Mouse (Mus musculus) urinary bladder, adult 2 months (tissue): ENCODE measurements around the gene Nmnat2. TPM values are rescaled to one million over a fixed set of nuclear protein-coding genes. Genes with fewer than 3 reads are reported as not detected.

ENCODE experiments used
- DNase-seq: peaks from one replicate; pipeline ENCODE4 v3.0.0; 2022; ENCODE audit warnings: low spot score
- polyA plus RNA-seq: library from polyadenylated mRNA; depleted of rRNA; stranded (reverse); fragments of >200 nt; gene quantifications from 2 replicates; pipeline ENCODE4 v1.2.3, GENCODE M21; 2012

Nmnat2 gene
- polyA plus RNA-seq, 1 experiment = 2.2 TPM

- no peak for DNase-seq
Observed at GRCm38 (mm10) chr1:153019623-153020022, 64.8 kb downstream of the Nmnat2 start.

DNA sequence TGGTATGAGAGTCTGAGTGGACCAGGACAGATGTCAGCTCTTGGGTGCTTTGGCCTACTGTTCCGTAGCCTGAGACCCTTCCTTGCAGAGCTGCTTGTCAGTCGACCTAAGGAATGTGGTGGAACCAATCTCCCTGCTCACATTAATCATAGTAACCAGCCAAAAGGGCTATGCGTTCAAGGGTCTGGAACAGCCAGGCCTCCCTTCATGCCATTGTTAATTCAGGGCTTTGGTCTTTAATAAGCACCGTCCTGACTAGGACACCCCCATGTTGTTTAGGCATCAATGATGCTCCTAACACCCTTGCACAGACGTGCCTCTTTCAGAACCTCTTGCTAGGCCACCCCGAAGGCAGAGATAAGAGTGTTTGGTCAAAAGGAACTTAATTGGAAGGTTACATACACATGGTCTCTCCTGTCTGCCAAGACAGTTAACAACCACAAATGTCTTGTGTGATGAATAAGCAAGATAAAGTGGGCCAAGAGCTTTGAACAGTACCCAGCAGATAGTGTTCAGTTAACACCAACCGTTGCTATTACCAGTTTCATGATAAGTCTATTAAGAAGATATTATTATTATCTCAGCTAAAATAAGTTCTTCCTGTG lies 66.3 kb downstream of the Nmnat2 start:
- DNase-seq = no peak

- DNase-seq = no peak
Observed at GRCm38 (mm10) chr1:153023018-153023417, 68.2 kb downstream of the Nmnat2 start.

DNA sequence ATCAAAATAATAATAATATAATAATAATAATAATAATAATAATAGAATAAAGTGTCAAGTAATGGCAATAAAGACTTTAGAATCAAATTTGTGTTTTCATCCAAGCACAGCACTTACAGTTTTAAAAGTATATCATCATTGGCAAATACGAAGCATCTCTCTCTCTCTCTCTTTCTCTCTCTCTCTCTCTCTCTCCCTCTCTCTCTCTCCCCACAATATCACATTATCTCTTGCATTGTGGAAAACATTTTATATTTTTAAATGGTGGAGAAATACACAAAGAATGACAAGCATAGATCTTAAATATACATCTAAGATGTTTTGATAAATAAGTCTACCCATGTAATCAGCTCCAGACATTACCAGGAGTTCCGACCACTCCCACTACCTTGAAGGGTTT lies 69.1 kb downstream of the Nmnat2 start:
- DNase-seq = no peak

- DNase-seq = no peak
Observed at GRCm38 (mm10) chr1:153024453-153024852, 69.7 kb downstream of the Nmnat2 start.

GRCm38 (mm10) chr1:153031345-153031744 lies 76.6 kb downstream of the Nmnat2 start:
- DNase-seq = no peak

DNA sequence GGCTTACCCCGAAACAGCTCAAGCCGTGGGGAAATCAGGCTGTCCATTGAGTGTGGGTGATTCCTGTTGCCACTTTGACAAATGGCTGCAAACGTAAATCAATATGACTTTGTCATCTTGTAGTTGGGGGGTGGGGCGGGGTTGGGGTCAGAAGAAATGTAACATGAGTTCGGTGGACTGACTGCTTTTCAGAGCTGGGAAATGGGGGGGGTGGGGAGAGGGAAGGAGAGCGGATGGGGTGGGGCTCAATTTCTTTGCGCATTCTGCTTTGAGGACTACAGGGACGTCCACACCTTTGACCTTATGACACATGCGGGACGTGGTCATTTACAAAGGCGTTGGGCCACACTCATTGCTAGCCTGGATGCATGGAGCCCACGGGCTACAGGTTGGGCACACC lies 77.2 kb downstream of the Nmnat2 start:
- no peak for DNase-seq

- DNase-seq = no peak
Observed at GRCm38 (mm10) chr1:153033145-153033908, 78.5 kb downstream of the Nmnat2 start.

DNA sequence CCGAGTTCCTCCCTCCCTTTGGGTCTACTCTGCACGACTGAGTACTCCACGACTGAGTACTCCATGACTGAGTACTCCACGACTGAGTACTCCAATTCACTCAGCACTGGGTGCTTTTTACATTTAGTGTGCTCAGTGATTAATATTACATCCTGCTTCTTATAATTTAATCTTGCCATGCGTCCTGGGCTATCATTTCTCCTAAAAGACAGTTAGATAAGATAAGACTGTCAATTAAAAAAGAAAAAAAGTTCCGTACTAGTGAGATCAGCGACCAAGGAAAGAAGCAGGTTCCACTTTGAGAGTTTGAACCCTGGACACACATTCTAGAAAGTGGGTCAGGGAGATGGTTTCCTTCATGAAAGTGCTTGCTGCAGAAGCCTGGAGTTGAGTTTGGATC lies 79.3 kb downstream of the Nmnat2 start:
- DNase-seq = no peak

DNA sequence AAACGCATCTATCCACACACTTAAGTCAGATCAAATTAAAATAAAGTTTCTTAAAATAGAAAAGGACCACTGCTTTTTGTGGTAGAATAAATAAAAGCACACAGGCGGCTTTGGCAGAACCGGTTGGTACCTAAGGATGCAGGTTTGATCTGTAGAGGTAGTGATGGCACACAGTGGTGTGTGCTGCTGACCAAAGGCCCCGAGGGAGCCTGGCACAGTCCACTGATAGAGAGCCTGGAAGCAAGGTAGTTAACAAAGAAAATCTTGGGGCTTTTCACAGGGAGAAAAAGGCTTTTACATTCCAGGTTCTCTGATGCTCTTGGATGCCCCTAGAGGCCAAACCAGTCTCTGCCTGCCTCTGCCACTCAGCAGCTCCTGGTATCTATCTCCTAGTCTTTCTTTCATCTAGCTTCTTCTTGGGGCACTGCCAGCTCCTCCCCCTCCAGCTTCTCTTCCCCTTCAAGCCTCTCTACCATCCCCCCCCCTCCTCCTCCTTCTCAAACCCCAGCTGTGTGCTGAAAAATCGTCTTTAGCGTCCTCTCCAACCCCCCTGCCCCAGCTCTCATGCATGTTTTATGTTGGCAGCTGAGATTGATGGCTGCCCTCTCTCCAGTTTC lies 80.6 kb downstream of the Nmnat2 start:
- no peak for DNase-seq

DNA sequence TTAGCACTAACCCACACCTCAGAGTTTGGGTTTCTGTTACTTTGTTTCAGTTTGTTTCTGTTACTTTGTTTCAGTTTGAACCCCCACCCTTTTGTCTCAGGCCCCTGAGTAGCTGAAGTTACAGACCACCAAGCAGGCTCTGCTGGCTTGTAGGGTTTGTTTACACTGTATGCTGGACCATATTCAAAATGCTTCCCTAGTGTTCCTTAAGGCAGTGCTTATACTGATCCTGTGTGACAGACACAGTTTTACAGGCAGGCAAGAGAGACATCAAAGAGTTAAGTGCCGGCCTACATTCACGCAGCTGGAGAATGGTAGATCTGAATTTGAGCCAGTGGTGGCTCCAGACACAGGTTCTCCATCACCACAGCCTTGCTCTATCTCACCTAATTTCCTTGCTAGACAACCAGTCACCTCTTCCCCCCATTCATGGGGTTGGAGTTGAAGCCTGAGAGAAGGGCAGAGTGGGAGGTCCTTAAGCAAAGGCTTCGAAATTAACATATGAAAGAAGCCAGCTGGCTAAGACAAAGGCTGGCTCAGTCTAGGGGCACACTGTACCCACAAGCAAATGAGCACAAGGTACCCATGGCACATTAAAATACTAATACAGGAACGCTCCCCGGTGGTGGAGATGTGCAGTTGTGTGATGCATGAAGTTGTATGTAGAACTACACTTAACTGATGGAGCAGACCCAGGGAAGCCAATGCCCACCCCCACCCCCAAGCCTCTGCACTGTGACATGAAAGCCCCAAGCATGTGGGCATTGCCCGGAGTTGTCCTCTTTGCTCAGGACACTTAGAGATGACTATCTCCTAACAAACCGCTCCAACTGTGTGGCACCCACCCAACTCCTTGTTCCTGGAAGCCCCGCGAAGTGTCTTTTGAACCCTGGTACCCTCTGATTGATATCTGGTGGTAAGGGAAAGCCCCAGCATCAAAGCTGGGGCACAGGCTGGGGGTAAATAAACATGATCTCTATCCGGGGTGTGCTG lies 82.9 kb downstream of the Nmnat2 start:
- DNase-seq = no peak

- DNase-seq = no peak
Observed at GRCm38 (mm10) chr1:153040091-153040490, 85.3 kb downstream of the Nmnat2 start.

DNA sequence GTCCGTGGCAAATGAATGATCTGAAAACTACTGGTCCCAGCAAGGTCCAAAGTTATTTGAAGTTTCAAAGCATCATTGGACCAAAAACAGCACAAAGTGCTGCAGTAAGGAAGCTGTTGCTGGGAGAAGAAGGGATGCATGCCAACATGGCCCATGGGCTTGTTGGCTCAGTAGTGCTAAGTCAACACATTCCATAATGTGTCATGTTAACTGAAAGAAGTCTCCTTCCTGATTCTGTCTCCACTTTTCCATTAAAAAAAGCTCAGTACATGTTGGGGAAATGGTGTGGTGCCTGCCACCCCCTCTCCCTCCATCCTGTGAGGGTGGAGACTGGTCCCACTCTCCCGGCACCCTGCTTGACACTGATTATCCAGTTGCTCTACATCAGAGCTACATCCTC lies 86.3 kb downstream of the Nmnat2 start:
- DNase-seq = no peak

GRCm38 (mm10) chr1:153042318-153042717 lies 87.5 kb downstream of the Nmnat2 start:
- no peak for DNase-seq

DNA sequence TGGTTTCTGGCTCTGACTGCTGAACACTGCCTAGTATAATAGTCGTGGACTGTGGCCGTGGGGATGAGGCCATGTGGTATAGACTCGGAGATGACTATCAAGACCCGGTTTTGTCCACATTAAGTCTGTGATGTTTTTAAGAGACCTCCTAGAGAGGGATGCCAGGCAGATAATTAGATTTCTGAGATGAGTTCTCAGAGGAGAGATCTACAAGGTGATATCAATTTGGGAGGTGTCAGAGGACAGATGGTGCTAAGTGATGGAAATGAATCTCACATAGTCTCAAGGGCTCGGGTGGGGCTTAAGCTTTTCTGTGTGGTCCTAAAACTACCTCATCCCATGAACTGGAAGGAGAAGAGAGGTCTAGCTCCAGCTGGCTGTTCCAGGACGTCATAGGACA lies 88.5 kb downstream of the Nmnat2 start:
- no peak for DNase-seq

GRCm38 (mm10) chr1:153045368-153045767 lies 90.6 kb downstream of the Nmnat2 start:
- DNase-seq = no peak

- DNase-seq = peak; percentile 44
Observed at GRCm38 (mm10) chr1:153048147-153048878, 93.5 kb downstream of the Nmnat2 start.

- no peak for DNase-seq
Observed at GRCm38 (mm10) chr1:153049451-153049850, 94.7 kb downstream of the Nmnat2 start.

- no peak for DNase-seq
Observed at GRCm38 (mm10) chr1:153051474-153051873, 96.7 kb downstream of the Nmnat2 start.

DNA sequence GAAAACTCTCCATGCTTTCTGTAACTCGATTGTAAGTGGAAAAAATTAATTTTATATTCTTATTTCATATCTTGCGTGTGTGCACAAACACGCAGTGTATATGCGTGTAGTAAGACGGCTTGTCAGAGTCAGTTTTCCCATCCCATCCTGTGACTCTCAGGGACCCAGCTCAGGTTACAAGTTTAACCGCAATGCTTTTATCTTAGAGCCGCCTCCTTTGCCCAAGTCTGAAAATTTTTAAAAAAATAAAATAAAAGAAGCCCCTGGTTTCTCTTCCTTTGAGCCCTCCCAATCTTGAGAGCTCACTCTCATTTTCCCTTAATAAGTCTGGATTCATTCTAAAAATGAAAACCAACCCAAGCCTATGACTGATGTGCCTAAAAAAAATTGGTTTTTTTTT lies 98.8 kb downstream of the Nmnat2 start:
- DNase-seq = no peak

GRCm38 (mm10) chr1:153054112-153054821 lies 99.5 kb downstream of the Nmnat2 start:
- DNase-seq = no peak
